Mouse (Mus musculus) heart, postnatal 0 days (tissue): ENCODE results near the gene Ulk2. TPM values are rescaled to one million over a fixed set of nuclear protein-coding genes. Genes with fewer than 3 reads are reported as not detected.
"Not testable (repeated sequence)": the region's sequence is repeated elsewhere in the genome, so short reads cannot be mapped to it uniquely, and the experiment has no call there.

Source experiments
- ATAC-seq: fragments of 200-750 bp; cut with Nextera tagmentation; 2 replicates; pipeline ENCODE4 v1.8.0; 2017; ENCODE audit warnings: low read depth, moderate number of reproducible peaks, moderate library complexity; ENCODE audit not compliant: insufficient read depth
- DNase-seq: peaks from one replicate; pipeline ENCODE4 v3.0.0-alpha.2; 2016; ENCODE audit warnings: low spot score
- H3K27ac ChIP-seq: fragments of 300-500 bp; sonication (generic); 2 replicates; pipeline ENCODE4 v1.5.1; 2014; ENCODE audit warnings: low read depth, mild to moderate bottlenecking
- H3K27me3 ChIP-seq: fragments of 300-500 bp; sonication (generic); 2 replicates; pipeline ENCODE4 v1.6.1; 2014; ENCODE audit warnings: low read length, mixed read lengths; ENCODE audit not compliant: control insufficient read depth, insufficient read depth
- H3K36me3 ChIP-seq: fragments of 300-500 bp; sonication (generic); replicated peaks from 2 replicates; pipeline ENCODE4 v1.6.1; 2014; ENCODE audit warnings: low read length, mixed read lengths; ENCODE audit not compliant: control insufficient read depth, insufficient read depth
- H3K4me1 ChIP-seq: fragments of 300-500 bp; sonication (generic); 2 replicates; pipeline ENCODE4 v1.6.1; 2014; ENCODE audit warnings: antibody characterized with exemption; ENCODE audit not compliant: control insufficient read depth, insufficient read depth
- H3K4me2 ChIP-seq: fragments of 300-500 bp; sonication (generic); 2 replicates; pipeline ENCODE4 v1.6.1; 2014; ENCODE audit warnings: low read depth, mild to moderate bottlenecking, low read length, moderate library complexity
- H3K4me3 ChIP-seq: fragments of 300-500 bp; sonication (generic); 2 replicates; pipeline ENCODE4 v1.5.1; 2014; ENCODE audit warnings: low read depth, low read length
- H3K9ac ChIP-seq: fragments of 300-500 bp; sonication (generic); replicated peaks from 2 replicates; pipeline ENCODE4 v1.6.1; 2014; ENCODE audit warnings: low read depth, low read length, mixed read lengths
- H3K9me3 ChIP-seq: fragments of 300-500 bp; sonication (generic); replicated peaks from 2 replicates; pipeline ENCODE4 v1.6.1; 2016; ENCODE audit warnings: low read length; ENCODE audit not compliant: control insufficient read depth
- CTCF ChIP-seq: IDR thresholded peaks from 2 replicates; pipeline ENCODE4 v1.5.1; 2016; ENCODE audit warnings: antibody characterized with exemption, control low read depth, low read depth
- EP300 ChIP-seq: IDR thresholded peaks from 2 replicates; pipeline ENCODE4 v1.6.1; 2016; ENCODE audit warnings: antibody characterized with exemption, low read depth
- WGBS: fragments of 180-500 bp; shearing (Covaris S2); extraction: QIAGEN DNeasy Blood & Tissue Kit; methylation state at CpG from one replicate; pipeline ENCODE4 v1.1.7; 2014; 5-methylcytosine and 5-hydroxymethylcytosine counted together
- polyA plus RNA-seq: library from polyadenylated mRNA; unstranded; fragments of >200 nt; fragmentation: Nextera tagmentation; extraction: Ambion mirVana; gene quantifications from 2 replicates; pipeline ENCODE4 v1.2.1, GENCODE M21; 2015
- total RNA-seq: library from RNA; depleted of rRNA; stranded (reverse); fragments of >200 nt; gene quantifications from 2 replicates; pipeline ENCODE4 v1.2.3, GENCODE M21; 2014; ENCODE audit warnings: low replicate concordance

Ulk2 gene
- total and polyA plus RNA-seq, 2 experiments from 2014 or later, result 8.6 to 41.0 TPM

GRCm38 (mm10) chr11:61851195-61851594, 3.7 kb downstream of the Ulk2 start:
- no peaks in the 10 kb centered on the region for H3K9me3 ChIP-seq
- DNase-seq (no peak), ATAC-seq (no peak)
- H3K4me3 ChIP-seq, result no peak overlapping the region
- no peak overlapping the region for H3K27ac ChIP-seq
- H3K4me1 ChIP-seq, result peaks cover 5% of the 10 kb centered on the region; the same call in 1 of the 2 replicates
- peaks cover 17% of the 10 kb centered on the region for H3K36me3 ChIP-seq
- WGBS, result 88% methylated on average over 3 of the region's 3 CpGs
- no peak overlapping the region for H3K9ac ChIP-seq
- no peaks in the 10 kb centered on the region for H3K27me3 ChIP-seq
- no peak overlapping the region for H3K4me2 ChIP-seq
- no peak for TF ChIP-seq EP300

DNA sequence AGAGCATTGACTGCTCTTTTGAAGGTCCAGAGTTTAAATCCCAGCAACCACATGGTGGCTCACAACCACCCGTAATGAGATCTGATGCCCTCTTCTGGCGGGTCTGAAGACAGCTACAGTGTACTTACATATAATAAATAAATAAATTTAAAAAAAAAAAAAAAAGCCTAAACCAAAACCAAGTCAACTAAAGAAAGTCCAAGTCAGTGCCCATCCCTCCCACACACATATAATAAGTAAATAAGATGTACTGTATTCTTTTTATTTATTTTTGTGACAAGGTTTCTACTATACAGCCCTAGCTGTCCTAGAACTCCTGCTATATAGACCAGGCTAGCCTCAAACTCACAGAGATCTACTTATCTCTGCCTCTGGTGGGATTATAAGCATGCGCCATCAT, 14.2 kb downstream of the Ulk2 start:
- ATAC-seq, H3K9ac ChIP-seq, H3K9me3 ChIP-seq, H3K4me2 ChIP-seq, H3K27me3 ChIP-seq, H3K4me3 ChIP-seq, DNase-seq, H3K27ac ChIP-seq, H3K4me1 ChIP-seq: not testable (repeated sequence)
- peaks cover 49% of the 10 kb centered on the region for H3K36me3 ChIP-seq
- 63% methylated on average over 3 of the region's 3 CpGs for WGBS

DNA sequence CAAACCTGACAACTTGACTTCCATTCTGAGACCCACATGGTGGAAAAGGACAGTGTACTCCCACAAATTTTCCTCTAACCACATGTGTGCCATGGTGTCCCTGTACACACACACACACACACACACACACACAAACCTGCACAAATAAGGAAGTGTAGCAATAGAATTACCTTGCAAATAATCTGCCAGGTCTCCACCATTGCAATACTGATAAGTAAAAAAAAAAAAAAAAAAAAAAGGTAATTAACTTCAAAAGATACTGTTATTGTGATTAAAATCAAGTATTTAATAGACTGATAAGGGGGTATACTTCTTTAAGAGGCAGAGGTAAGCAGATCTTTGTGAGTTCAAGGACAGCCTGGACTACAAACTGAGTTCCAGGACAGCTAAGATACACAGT, 14.9 kb downstream of the Ulk2 start:
- no peak overlapping the region for H3K4me3 ChIP-seq
- H3K36me3 ChIP-seq, result peaks cover 44% of the 10 kb centered on the region
- H3K27ac ChIP-seq, result no peak overlapping the region
- H3K4me2 ChIP-seq, result no peak overlapping the region
- no peaks in the 10 kb centered on the region for H3K4me1 ChIP-seq
- no peaks in the 10 kb centered on the region for H3K27me3 ChIP-seq
- TF ChIP-seq CTCF (no peak), EP300 (no peak)
- DNase-seq (no peak), ATAC-seq (no peak)
- H3K9ac ChIP-seq, result no peak overlapping the region
- no peaks in the 10 kb centered on the region for H3K9me3 ChIP-seq

DNA sequence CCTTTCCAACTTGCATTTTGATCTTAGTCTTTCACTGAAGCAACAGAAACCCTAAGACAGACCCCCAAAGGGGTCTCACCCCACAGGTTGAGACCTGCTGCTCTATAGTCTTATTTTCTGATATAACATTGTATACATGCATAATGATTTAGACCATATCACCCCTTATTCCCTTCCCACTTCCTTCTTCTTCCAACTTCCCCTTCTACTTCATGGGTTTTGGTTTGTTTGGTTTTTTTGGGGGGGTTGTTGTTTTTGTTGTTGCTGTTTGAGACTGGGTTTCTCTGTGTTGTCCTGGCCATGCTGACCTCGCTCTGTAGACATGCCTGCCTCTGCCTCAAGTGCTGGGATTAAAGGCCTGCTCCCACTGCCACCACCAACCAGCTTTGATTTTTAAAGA, 15.7 kb downstream of the Ulk2 start:
- Histone ChIP-seq H3K27ac (no peak overlapping the region), H3K4me3 (no peak overlapping the region), H3K27me3 (no peaks in the 10 kb centered on the region), H3K36me3 (peaks cover 48% of the 10 kb centered on the region), H3K9ac (no peak overlapping the region), H3K4me1 (no peaks in the 10 kb centered on the region), H3K9me3 (no peaks in the 10 kb centered on the region), H3K4me2 (no peak overlapping the region)
- WGBS, result 94% methylated on average over 1 of the region's 1 CpGs
- DNase-seq, result no peak
- ATAC-seq, result no peak
- TF ChIP-seq EP300, result no peak
- no peak for TF ChIP-seq CTCF

DNA sequence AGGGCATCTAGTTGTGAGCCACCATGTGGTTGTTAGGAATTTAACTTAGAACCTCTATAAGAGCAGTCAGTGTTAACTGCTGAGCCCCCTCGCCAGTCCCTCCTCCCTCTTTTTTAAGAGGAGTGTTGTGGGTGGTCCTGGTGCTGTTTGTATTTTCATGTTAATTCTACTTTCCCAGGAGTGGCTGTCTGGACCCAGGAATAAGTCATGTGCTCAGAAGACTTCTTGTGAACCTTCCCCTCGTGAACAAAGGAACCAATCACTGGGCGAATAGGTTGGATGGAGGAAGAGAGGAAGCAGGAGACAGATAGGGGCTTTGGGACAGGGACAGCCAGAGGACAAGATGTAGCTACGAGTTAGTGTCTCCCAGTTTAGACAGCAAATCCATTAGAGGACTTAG, 45.1 kb downstream of the Ulk2 start:
- Histone ChIP-seq H3K9ac (no peak overlapping the region), H3K27ac (no peak overlapping the region), H3K4me2 (no peak overlapping the region), H3K9me3 (no peaks in the 10 kb centered on the region), H3K4me3 (no peak overlapping the region), H3K27me3 (no peaks in the 10 kb centered on the region), H3K36me3 (peaks cover 74% of the 10 kb centered on the region), H3K4me1 (no peaks in the 10 kb centered on the region)
- WGBS, result 69% methylated on average over 4 of the region's 4 CpGs
- DNase-seq (no peak), ATAC-seq (no peak)
- TF ChIP-seq CTCF, result no peak
- no peak for TF ChIP-seq EP300

DNA sequence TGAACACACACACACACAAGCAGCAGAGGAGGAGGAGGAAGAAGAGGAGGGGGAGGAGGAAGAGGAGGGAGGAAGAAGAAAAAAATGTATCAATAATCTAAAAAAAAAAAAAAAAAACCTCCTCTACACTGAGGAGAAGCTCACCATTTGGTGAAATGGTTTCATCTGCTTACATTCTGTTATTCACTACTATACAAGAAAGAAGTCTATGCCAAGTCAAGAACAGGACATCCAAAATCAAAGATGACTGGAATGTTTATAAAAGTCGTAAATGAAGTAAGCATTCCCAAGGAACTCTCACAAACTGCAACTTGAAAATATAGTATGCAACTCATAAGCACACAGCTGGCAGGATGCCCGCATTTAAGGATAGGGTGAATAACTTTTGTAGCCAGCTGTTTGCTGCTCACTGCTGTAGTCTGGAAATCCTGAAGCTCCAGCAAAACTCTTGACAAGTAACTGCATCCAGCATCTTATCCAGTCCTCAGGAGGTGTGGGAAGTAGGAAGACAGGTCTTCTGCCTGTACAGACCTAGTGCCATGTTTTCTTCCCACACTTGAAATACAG, 46.2 kb downstream of the Ulk2 start:
- no peaks in the 10 kb centered on the region for H3K9me3 ChIP-seq
- TF ChIP-seq EP300 (no peak), CTCF (no peak)
- no peak overlapping the region for H3K27ac ChIP-seq
- WGBS, result 80% methylated on average over 2 of the region's 2 CpGs
- no peak for ATAC-seq
- no peaks in the 10 kb centered on the region for H3K27me3 ChIP-seq
- no peak overlapping the region for H3K4me2 ChIP-seq
- no peak overlapping the region for H3K4me3 ChIP-seq
- DNase-seq, result no peak
- no peak overlapping the region for H3K9ac ChIP-seq
- H3K36me3 ChIP-seq, result peaks cover 69% of the 10 kb centered on the region
- no peaks in the 10 kb centered on the region for H3K4me1 ChIP-seq
